Mouse (Mus musculus) brain, adult 2 months (tissue): ENCODE data around the gene Olfr1341.

Experiments
- DNase-seq: peaks from one replicate; pipeline ENCODE4 v3.0.0; 2011; ENCODE audit warnings: low read depth, low spot score

Gene Olfr1341

GRCm38 (mm10) chr4:118703223-118703622, at the start of gene Olfr1341:
Gene Olfr1341 (plus strand): TSS chr4:118703523.
- DNase-seq, result no peak

DNA sequence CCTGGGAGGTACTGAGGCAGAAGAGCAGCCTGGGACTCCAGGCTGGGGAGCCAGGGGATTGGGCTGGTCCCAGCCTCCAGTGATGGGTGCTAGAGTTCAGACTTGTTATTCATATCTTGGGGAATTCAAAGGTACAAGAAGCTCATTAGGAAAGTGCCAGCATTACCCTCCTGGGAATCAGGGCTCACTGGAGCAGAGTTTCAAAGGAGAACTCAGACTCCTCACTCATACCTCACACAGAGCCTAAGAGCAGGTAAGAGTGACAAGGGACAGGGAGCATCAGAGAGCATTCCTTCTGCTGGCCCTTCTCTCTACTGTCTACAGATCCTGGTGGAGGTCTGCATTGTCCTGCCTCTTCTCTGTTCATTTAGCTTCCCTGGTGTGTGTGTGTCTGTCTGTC, 44.7 kb upstream of the Olfr1341 start, which contains the start of gene Olfr62:
Gene Olfr62, plus strand, starts transcription at position 301 of the 400 bp plus-strand sequence.
- DNase-seq, result no peak

DNA sequence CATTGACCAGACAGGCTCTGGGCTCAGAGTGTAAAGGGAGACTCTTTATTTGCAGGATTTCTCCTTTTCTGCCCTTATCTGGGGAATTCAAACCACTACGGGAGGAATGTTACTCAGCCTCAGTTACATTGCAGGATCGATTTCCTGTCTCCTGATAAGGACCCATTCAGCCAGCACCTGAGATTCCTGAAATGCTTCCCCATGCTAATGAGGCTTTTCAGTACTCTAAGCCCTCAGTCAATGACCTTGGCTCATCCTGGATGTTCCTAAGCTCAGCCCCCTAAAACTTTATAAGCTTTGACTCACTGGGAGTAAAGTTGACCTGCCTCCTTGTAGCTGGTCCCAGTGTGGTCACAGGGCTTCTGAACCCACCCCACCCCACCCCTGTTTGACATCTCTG, 16.2 kb upstream of the Olfr1341 start:
- no peak for DNase-seq

- no peak for DNase-seq
Observed at GRCm38 (mm10) chr4:118692412-118692973, 10.8 kb upstream of the Olfr1341 start, which contains the start of gene Olfr1342. Gene Olfr1342 (minus strand): TSS chr4:118692756.

DNA sequence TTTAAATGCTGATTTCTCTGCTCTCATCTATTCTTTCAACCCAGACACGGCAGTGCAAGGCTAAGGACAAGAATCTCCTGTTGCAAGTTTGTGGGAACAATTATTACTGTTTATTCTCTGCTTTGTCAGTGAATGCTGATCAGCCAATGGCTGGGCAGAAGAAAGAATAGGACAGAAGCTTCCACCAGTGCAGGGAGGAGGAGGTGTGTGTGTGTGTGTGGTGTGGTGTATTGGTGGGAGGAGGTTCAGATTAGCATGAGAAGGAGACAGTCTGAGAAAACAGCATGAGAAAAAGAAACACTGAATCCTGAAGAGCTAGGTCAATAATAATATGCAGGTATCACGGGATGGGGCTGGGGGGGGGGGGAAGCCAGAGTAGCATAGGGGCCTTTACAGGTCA, 9.5 kb upstream of the Olfr1341 start:
- peak; percentile 29 for DNase-seq

GRCm38 (mm10) chr4:118708086-118708485, 4.8 kb downstream of the Olfr1341 start:
- DNase-seq, result no peak

DNA sequence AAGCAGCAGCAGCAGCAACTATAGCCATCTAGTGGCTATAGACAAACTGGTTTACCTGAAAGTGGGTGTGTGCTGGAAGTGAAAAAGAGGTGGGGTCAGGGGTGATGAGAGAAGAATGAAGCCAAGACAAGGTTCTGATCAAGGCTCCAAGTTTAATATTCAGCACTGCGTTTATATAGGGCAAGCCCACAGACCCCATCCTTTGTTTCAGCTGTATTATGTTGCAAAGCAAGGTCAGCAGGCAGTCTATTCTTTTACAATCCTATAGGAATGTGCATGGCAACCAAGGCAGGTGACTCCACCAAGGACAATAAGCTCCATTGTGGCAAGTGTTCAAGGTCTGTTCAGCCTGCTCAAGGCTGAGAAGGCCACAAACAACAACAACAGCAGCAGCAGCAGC, 8.3 kb downstream of the Olfr1341 start:
- no peak for DNase-seq

- no peak for DNase-seq
Observed at GRCm38 (mm10) chr4:118719838-118720237, 16.5 kb downstream of the Olfr1341 start, which contains the start of gene Olfr1340. Gene Olfr1340 (plus strand): TSS chr4:118720138.

DNA sequence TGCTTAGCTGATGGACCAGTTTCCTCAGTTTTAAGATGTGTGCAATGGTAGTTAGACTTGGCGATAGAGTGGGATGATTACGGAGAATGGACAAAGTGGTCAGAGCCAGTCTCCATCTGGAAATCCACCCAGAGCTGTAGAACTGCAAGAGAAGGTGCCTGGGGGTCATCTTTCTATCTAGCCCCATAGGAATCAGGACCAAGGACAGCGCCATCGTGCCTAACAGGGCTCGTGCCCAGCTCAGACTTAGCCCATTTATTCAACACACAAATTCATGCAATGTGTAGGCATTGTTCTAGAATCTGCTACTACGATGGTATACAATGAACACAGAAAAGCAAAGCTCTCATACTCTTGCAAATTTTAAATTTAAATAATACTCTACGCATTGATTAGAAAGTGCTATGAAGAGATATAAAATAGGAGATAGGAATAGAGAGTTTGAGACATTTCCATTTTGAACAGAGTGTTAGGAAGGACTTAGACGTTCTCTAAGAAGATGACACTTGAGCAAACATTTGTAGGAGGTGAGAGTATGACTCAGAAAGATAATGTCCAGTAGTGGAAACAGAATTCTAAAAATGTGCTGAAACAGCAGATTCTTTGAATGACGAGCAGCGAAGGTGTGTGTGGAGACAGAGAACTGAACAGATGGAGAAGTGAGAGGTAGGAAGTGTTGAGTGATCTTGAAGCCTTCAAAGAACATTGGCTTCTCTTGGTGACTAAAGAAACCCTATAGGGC, 18.6 kb downstream of the Olfr1341 start:
- DNase-seq, result peak; percentile 53

DNA sequence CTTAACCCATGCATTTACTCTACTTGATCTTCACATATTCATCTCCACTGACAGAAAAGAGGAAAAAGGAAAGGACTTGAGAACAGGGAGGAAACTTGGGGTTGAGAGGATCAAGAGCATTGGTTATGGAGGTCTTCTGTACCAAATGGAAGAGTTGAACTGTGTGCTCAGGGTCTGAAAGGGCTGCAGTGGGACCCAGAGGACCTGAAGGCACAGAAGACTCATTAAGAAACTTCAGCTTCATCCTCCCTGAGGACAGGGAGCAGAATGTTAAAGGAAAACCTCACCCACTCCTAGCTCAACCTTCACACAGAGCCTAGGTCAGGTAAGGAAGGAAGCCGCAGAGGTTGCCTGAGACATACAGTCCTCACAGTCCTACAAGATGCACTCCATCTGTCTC, 28.6 kb downstream of the Olfr1341 start, which contains the start of gene Olfr1339:
Gene Olfr1339, plus strand, starts transcription at position 301 of the 400 bp plus-strand sequence.
- no peak for DNase-seq

DNA sequence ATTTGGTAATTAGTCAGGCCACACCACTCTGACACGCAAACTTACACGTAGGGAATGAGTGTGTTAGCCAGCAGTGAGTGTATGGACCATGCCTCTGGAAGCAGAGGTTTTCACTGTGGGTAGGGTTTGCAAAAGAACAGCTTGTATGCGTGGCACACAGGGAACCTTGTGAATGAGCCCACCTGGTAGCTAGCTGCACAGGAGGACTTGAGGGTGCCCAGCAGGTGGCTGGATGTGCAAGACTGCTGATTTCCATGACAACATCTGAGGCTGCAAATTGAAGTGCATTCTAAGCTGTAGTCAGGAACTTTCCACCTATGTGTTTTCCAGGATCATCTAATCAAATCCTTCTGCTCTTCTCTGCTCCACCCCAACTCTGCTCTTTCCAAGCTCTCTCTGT, 36.3 kb downstream of the Olfr1341 start:
- peak; percentile 7 for DNase-seq

- DNase-seq, result no peak
Observed at GRCm38 (mm10) chr4:118740988-118741698, 37.8 kb downstream of the Olfr1341 start.

DNA sequence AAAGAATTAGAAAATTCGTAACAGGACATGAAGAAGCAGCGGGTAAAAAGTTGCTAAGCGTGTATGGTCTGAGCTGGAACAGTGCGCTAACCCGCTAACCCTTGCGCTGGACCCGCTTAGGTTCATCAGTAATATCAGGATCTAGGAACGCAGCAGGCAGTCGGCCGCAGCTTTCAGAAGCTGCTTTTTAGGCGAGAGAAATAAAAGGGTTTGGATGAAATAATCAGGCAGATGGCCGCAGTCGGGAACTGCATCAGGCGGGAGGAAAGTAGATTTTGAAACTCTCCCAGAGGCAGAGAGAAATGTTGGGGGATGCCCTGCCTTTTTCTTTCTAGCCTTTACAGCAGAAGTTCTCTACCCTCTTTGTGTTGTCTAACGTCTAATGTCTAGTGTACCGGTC, 38.6 kb downstream of the Olfr1341 start:
- peak; percentile 13 for DNase-seq

DNA sequence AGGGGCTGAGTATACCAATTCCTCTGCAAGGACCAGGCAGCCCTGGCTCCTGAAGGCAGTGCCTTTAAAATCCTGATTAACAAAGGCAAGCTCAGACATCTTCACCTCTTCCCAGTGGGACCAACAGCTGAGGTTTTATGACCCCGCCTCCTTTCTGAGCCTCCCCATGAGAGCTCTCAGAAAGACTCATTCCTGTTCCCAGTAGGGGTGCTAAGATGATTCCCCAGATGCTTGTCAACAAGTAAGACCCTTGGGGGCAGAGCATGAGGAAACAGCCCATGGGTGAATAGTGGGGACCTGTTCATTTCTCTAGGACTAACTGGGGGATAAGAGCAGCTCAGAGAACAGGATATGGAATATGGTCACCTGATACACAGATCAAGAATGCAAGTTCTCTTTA, 55.3 kb downstream of the Olfr1341 start, which contains the start of gene Olfr1338:
Gene Olfr1338, minus strand, starts transcription at position 101 of the 400 bp plus-strand sequence.
- no peak for DNase-seq
